Mouse (Mus musculus) CH12.LX (cell line): Measurements from ENCODE around the gene Etl4. TPM values are rescaled to one million over a fixed set of nuclear protein-coding genes. Genes with fewer than 3 reads are reported as not detected.

Experiments used
- DNase-seq: peaks from one replicate; pipeline ENCODE4 v3.0.0-alpha.2; 2013; ENCODE audit errors: extremely low read depth
- H3K27ac ChIP-seq: 2 replicates; pipeline ENCODE4 v1.5.1; 2012; ENCODE audit warnings: low read depth, mild to moderate bottlenecking, control low read depth, moderate library complexity; ENCODE audit not compliant: insufficient read depth
- H3K27me3 ChIP-seq: replicated peaks from 2 replicates; pipeline ENCODE3; 2012; ENCODE audit warnings: inconsistent platforms
- H3K36me3 ChIP-seq, 2 experiments: replicated peaks in 1 of 2; 2 replicates each; pipeline versions ENCODE3 to v1.6.1; 2012; ENCODE audit warnings: inconsistent platforms in 1 of 2, low read length in 1 of 2, mild to moderate bottlenecking in 1 of 2, mixed read lengths in 1 of 2, moderate library complexity in 1 of 2; ENCODE audit not compliant: control insufficient read depth in 1 of 2, insufficient read depth in 1 of 2
- H3K4me1 ChIP-seq, 2 experiments: 2 replicates each; pipeline ENCODE4 v1.6.1; 2012; ENCODE audit warnings: inconsistent platforms in 1 of 2, moderate library complexity in 1 of 2; ENCODE audit not compliant: insufficient read depth in 2 of 2, control insufficient read depth in 1 of 2
- H3K4me2 ChIP-seq: 2 replicates; pipeline ENCODE4 v1.6.1; 2012; ENCODE audit warnings: low read depth, mild to moderate bottlenecking, control low read depth; ENCODE audit not compliant: poor library complexity, insufficient read depth, severe bottlenecking
- H3K4me3 ChIP-seq, 3 experiments: fragments of 150-350 bp in 1 of 3; sonication (generic) in 1 of 3; replicated peaks in 1 of 3; 2 replicates each; pipeline versions ENCODE3 to v1.5.1; 2011 to 2012; ENCODE audit warnings: low read depth in 2 of 3, low read length in 2 of 3, mild to moderate bottlenecking in 2 of 3, moderate library complexity in 2 of 3, control low read depth in 1 of 3, improper control_type of control experiment in 1 of 3, inconsistent platforms in 1 of 3, mixed read lengths in 1 of 3; ENCODE audit not compliant: poor library complexity in 1 of 3
- H3K79me2 ChIP-seq: replicated peaks from 2 replicates; pipeline ENCODE4 v1.6.1; 2012; ENCODE audit warnings: mild to moderate bottlenecking, moderate library complexity; ENCODE audit not compliant: control insufficient read depth, poor library complexity, insufficient read depth, severe bottlenecking; ENCODE audit errors: extremely low read depth
- H3K9ac ChIP-seq: 2 replicates; pipeline ENCODE4 v1.6.1; 2012; ENCODE audit warnings: low read depth, mild to moderate bottlenecking, control low read depth, moderate library complexity; ENCODE audit not compliant: insufficient read depth
- H3K9me3 ChIP-seq: replicated peaks from 2 replicates; pipeline ENCODE3; 2012; ENCODE audit warnings: low read length, inconsistent platforms, mixed read lengths
- CHD2 ChIP-seq: IDR thresholded peaks from 2 replicates; pipeline ENCODE4 v1.6.1; 2011; ENCODE audit warnings: low read length, improper control_type of control experiment
- CTCF ChIP-seq, 2 experiments: IDR thresholded peaks in 1 of 2; conservative IDR thresholded peaks in 1 of 2; 2 replicates each; pipeline ENCODE4 v1.5.1; 2011 to 2012; ENCODE audit warnings: low read depth in 2 of 2, low read length in 2 of 2, improper control_type of control experiment in 1 of 2, inconsistent platforms in 1 of 2, mild to moderate bottlenecking in 1 of 2, moderate library complexity in 1 of 2
- HCFC1 ChIP-seq: IDR thresholded peaks from 2 replicates; pipeline ENCODE4 v1.6.1; 2012; ENCODE audit warnings: low read depth, mild to moderate bottlenecking, inconsistent platforms, low read length, improper control_type of control experiment
- JUND ChIP-seq: conservative IDR thresholded peaks from 2 replicates; pipeline ENCODE4 v1.6.1; 2011; ENCODE audit warnings: low read depth, low read length, improper control_type of control experiment
- KAT2A ChIP-seq: IDR thresholded peaks from 2 replicates; pipeline ENCODE4 v1.6.1; 2012; ENCODE audit warnings: low read length, improper control_type of control experiment, inconsistent platforms; ENCODE audit not compliant: insufficient replicate concordance
- MAX ChIP-seq: IDR thresholded peaks from 2 replicates; pipeline ENCODE4 v1.6.1; 2011; ENCODE audit warnings: low read length, improper control_type of control experiment
- MYC ChIP-seq: IDR thresholded peaks from 2 replicates; pipeline ENCODE4 v1.6.1; 2011; ENCODE audit warnings: low read depth, mild to moderate bottlenecking, improper control_type of control experiment, low read length
- NRF1 ChIP-seq: IDR thresholded peaks from 2 replicates; pipeline ENCODE4 v1.6.1; 2014; ENCODE audit warnings: low read depth, mild to moderate bottlenecking, inconsistent platforms, low read length, improper control_type of control experiment, moderate library complexity
- PAX5 ChIP-seq: IDR thresholded peaks from 2 replicates; pipeline ENCODE4 v1.6.1; 2012; ENCODE audit warnings: low read length, inconsistent platforms, mixed read lengths
- POLR2A ChIP-seq: IDR thresholded peaks from 2 replicates; pipeline ENCODE4 v1.6.1; 2011; ENCODE audit warnings: low read depth, mild to moderate bottlenecking, improper control_type of control experiment, low read length
- RAD21 ChIP-seq: IDR thresholded peaks from 2 replicates; pipeline ENCODE4 v1.6.1; 2011; ENCODE audit warnings: low read depth, mild to moderate bottlenecking, low read length, improper control_type of control experiment, moderate library complexity
- RCOR1 ChIP-seq: conservative IDR thresholded peaks from 2 replicates; pipeline ENCODE4 v1.6.1; 2012; ENCODE audit warnings: low read depth, mild to moderate bottlenecking, inconsistent platforms, low read length, improper control_type of control experiment
- SMC3 ChIP-seq: IDR thresholded peaks from 2 replicates; pipeline ENCODE4 v1.6.1; 2011; ENCODE audit warnings: low read depth, low read length, improper control_type of control experiment
- USF2 ChIP-seq: conservative IDR thresholded peaks from 2 replicates; pipeline ENCODE4 v1.6.1; 2011; ENCODE audit warnings: low read depth, low read length, improper control_type of control experiment
- ZC3H11A ChIP-seq: IDR thresholded peaks from 2 replicates; pipeline ENCODE4 v1.6.1; 2012; ENCODE audit warnings: low read depth, mild to moderate bottlenecking, inconsistent platforms, low read length, improper control_type of control experiment
- ZMIZ1 ChIP-seq: IDR thresholded peaks from 2 replicates; pipeline ENCODE4 v1.6.1; 2012; ENCODE audit warnings: low read depth, mild to moderate bottlenecking, inconsistent platforms, low read length, improper control_type of control experiment
- ZNF384 ChIP-seq: IDR thresholded peaks from 2 replicates; pipeline ENCODE4 v1.6.1; 2012; ENCODE audit warnings: low read depth, low read length, improper control_type of control experiment, inconsistent platforms
- dilution Hi-C: fragments of 300-500 bp; cut with MboI; formaldehyde crosslinking; loops from 2 replicates; pipeline ENCODE4 v1.14.3; 2020; ENCODE audit warnings: low sequenced_read_pairs; ENCODE audit not compliant: extremely low pct_unique_long_range_greater_than_20kb, extremely low pct_ligation_motif_present
- in situ Hi-C: fragments of 300-500 bp; cut with MboI; formaldehyde crosslinking; loops from 3 replicates; pipeline ENCODE4 v1.14.3; 2019; ENCODE audit warnings: low sequenced_read_pairs, low pct_ligation_motif_present, low pct_unique_long_range_greater_than_20kb, mixed read lengths
- polyA plus RNA-seq: library from polyadenylated mRNA; unstranded; fragments of >175 nt; gene quantifications from 2 replicates; pipeline ENCODE4 v1.2.1, GENCODE M21; 2012; ENCODE audit warnings: low read depth; ENCODE audit not compliant: insufficient read length
- total RNA-seq, 2 experiments: library from RNA; depleted of rRNA; stranded (reverse); fragments of 300-350 nt in 1 of 2; fragments of >200 nt in 1 of 2; gene quantifications; 2 replicates each; pipeline ENCODE4 v1.2.3; 2012 to 2014

The Etl4 gene
- total and polyA plus RNA-seq, 3 experiments, result 7.2 to 18.6 (median 11.7) TPM

- TF ChIP-seq CHD2 (no peak), USF2 (no peak), CTCF (conservative IDR thresholded peaks at IDR 0.05 in 1 of 2, IDR thresholded peaks at IDR 0.05 in 1 of 2; ENCODE audit: low read depth in 2 of 2, low read length in 2 of 2) (no peak), PAX5 (no peak), ZC3H11A (no peak), RCOR1 (no peak), MYC (no peak), MAX (no peak), JUND (no peak), HCFC1 (no peak), POLR2A (no peak), ZMIZ1 (no peak), NRF1 (no peak)
- in situ Hi-C loops, result no loop called here
These were observed 755.9 kb downstream of the Etl4 start for GRCm38 (mm10) chr2:20665309-20665971.

GRCm38 (mm10) chr2:20666051-20666478 is 756.5 kb downstream of the Etl4 start:
- in situ Hi-C loops (no loop called here), dilution Hi-C loops (no loop called here)
- Histone ChIP-seq H3K4me3 (no peak overlapping the region), H3K36me3 (peaks cover 0 to 33% of the 10 kb centered on the region in 2 experiments), H3K4me2 (no peak overlapping the region), H3K27ac (no peak overlapping the region), H3K4me1 (no peaks in the 10 kb centered on the region; a peak in 1 of 4 replicates), H3K79me2 (no peaks in the 10 kb centered on the region), H3K9ac (no peak overlapping the region), H3K9me3 (no peaks in the 10 kb centered on the region), H3K27me3 (no peaks in the 10 kb centered on the region)
- peak; percentile 48 for DNase-seq
- TF ChIP-seq KAT2A (no peak), ZC3H11A (peak; percentile 29; the same call in 1 of the 2 replicates), JUND (peak; percentile 37; the same call in 1 of the 2 replicates), ZNF384 (no peak), SMC3 (peak; percentile 77), RAD21 (peak; percentile 76), CTCF (conservative IDR thresholded peaks at IDR 0.05 in 1 of 2, IDR thresholded peaks at IDR 0.05 in 1 of 2; ENCODE audit: low read depth in 2 of 2, low read length in 2 of 2) (peak; percentile 28 to 74; a peak in 2 of 4 replicates)

More at GRCm38 (mm10) chr2:20665309-20665971, 755.9 kb downstream of the Etl4 start:
- Histone ChIP-seq H3K9ac (no peak overlapping the region), H3K4me1 (no peaks in the 10 kb centered on the region; a peak in 1 of 4 replicates), H3K27me3 (no peaks in the 10 kb centered on the region), H3K4me2 (no peak overlapping the region), H3K27ac (no peak overlapping the region), H3K9me3 (no peaks in the 10 kb centered on the region), H3K36me3 (peaks cover 0 to 33% of the 10 kb centered on the region in 2 experiments), H3K79me2 (no peaks in the 10 kb centered on the region), H3K4me3 (no peak overlapping the region)
- dilution Hi-C loops, result no loop called here
- DNase-seq, result no peak
